Mouse (Mus musculus): ENCODE results near the gene Dynlt1b.
"Not testable (repeated sequence)": the region's sequence is repeated elsewhere in the genome, so short reads cannot be mapped to it uniquely, and the experiment has no call there.

- TF ChIP-seq GATA1 (IDR thresholded peaks at IDR 0.05; ENCODE audit: borderline replicate concordance, low read length); FLI1 (IDR thresholded peaks at IDR 0.05; ENCODE audit: low read length): not testable (repeated sequence)
These were observed 40.1 kb downstream of the Dynlt1b start for GRCm38 (mm10) chr17:6470031-6470430.

Data from megakaryocyte, embryonic 14.5 days (primary cell).